8 mouse cellular contexts compared by ENCODE assay signal in the genomic region with DNA sequence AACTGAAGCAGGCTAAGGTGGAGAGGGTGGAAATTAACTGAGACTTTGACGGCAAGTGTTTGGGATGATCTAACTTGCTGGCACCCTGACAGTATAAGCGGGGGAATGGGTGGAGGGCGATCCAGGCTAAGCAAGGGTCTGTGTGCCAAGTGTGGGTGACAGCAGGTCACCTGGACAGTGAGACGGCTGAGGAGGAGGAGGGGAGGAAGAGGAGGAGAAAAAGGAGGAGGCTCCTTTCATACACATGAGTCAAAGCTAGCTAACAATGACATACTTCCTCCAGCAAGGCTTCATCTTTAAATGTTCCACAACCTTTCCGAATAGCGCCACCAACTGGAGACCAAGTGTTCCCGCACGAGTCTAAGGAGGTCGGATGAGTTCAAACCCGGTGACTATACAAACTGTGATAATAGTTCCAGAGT. TPM values are rescaled to one million over a fixed set of nuclear protein-coding genes. Genes with fewer than 3 reads are reported as not detected.
A peak's percentile ranks its signal among the peaks of the same experiment; 100 is the strongest.
DNase-seq lines count a peak whose midpoint lies in the region; ATAC-seq and TF ChIP-seq lines count a peak whose summit lies in the region.

No protein-coding gene starts in this region.

- intact Hi-C loops in heart, postnatal 36 days (cut with DNase I): loop anchor here (5.0 kb wide), 2 partner anchors 41 to 246 kb away; no protein-coding TSS in a partner anchor

- 29% methylated on average over 10 of the region's 10 CpGs for WGBS in olfactory bulb, adult 2 months
- 26% methylated on average over 10 of the region's 10 CpGs for WGBS in forebrain, embryonic 15.5 days

- no peaks in the 10 kb centered on the region for H3K27me3 ChIP-seq in forebrain, embryonic 15.5 days

- DNase-seq in urinary bladder, postnatal 25 days (ENCODE audit: low spot score): peak; percentile 64
- DNase-seq in urinary bladder, adult 18-20 months (ENCODE audit: low spot score in 2 of 2): no peak
- DNase-seq in adrenal gland, adult 18-20 months (ENCODE audit: low spot score in 2 of 2): peak; percentile 51 to 53
- DNase-seq in embryo, embryonic 10.5 days (ENCODE audit: low spot score): peak; percentile 80
- peak; percentile 52 to 57 for DNase-seq in heart, postnatal 36 days
- peak; percentile 62 for DNase-seq in liver

- H3K9ac ChIP-seq in forebrain, embryonic 15.5 days (replicated peaks): no peak overlapping the region

- no peak for TF ChIP-seq POLR2A in olfactory bulb, adult 2 months (IDR thresholded peaks at IDR 0.05; ENCODE audit: insufficient read depth, low read depth, low read length)

- no peak overlapping the region for H3K27ac ChIP-seq in olfactory bulb, adult 2 months (ENCODE audit: insufficient read depth, low read depth, low read length)
- no peak overlapping the region for H3K27ac ChIP-seq in forebrain, embryonic 15.5 days (replicated peaks)

- peaks cover 1% of the 10 kb centered on the region; the same call in 1 of the 2 replicates for H3K36me3 ChIP-seq in forebrain, embryonic 15.5 days

- TF ChIP-seq CTCF in olfactory bulb, adult 2 months (IDR thresholded peaks at IDR 0.05; ENCODE audit: insufficient read depth, low read depth, low read length): no peak

- no peak overlapping the region for H3K4me2 ChIP-seq in forebrain, embryonic 15.5 days (replicated peaks)

- H3K9me3 ChIP-seq in forebrain, embryonic 15.5 days: no peaks in the 10 kb centered on the region

- H3K4me3 ChIP-seq in olfactory bulb, adult 2 months (ENCODE audit: insufficient read depth, low read depth, low read length): 0 out of 2 replicates have a peak overlapping the region, but pooled peaks have one; percentile 3
- H3K4me3 ChIP-seq in forebrain, embryonic 15.5 days: no peak overlapping the region

- ATAC-seq in forebrain, embryonic 15.5 days (replicated peaks): no peak

- H3K4me1 ChIP-seq in olfactory bulb, adult 2 months (ENCODE audit: control insufficient read depth, insufficient read depth, low read length): no peaks in the 10 kb centered on the region
- no peaks in the 10 kb centered on the region for H3K4me1 ChIP-seq in forebrain, embryonic 15.5 days

RNA-seq across cellular contexts. Expression of gene Tmem231, which starts 10.3 kb away (rescaled TPM):
- 1 to 10 TPM; 5.3 to 5.7 TPM for total RNA-seq in adrenal gland, adult 18-20 months (2021)
- 1 to 10 TPM; 1.3 to 2.6 TPM for total RNA-seq in heart, postnatal 36 days (2021)
- not detected in 2 replicates for polyA plus RNA-seq in olfactory bulb, adult 2 months (2012; ENCODE audit: insufficient read depth, insufficient read length, low replicate concordance, missing spikeins)
- polyA plus RNA-seq in forebrain, embryonic 15.5 days (2015; fragmentation: Nextera tagmentation; extraction: Ambion mirVana): 14.6 and 16.6 TPM in 2 replicates

RNA-seq across cellular contexts. Expression of gene Chst5, which starts 13.1 kb away (rescaled TPM):
- total RNA-seq in adrenal gland, adult 18-20 months (2021): not detected
- not detected for total RNA-seq in heart, postnatal 36 days (2021)
- not detected in 2 replicates for polyA plus RNA-seq in olfactory bulb, adult 2 months (2012; ENCODE audit: insufficient read depth, insufficient read length, low replicate concordance, missing spikeins)
- polyA plus RNA-seq in forebrain, embryonic 15.5 days (2015; fragmentation: Nextera tagmentation; extraction: Ambion mirVana): 2.7 and 2.8 TPM in 2 replicates

RNA-seq across cellular contexts. Expression of gene Gabarapl2, which starts 17.1 kb away (rescaled TPM):
- total RNA-seq in adrenal gland, adult 18-20 months (2021): 100 to 1,000 TPM; 156 to 173 TPM
- 100 to 1,000 TPM; 128 to 138 TPM for total RNA-seq in heart, postnatal 36 days (2021)
- polyA plus RNA-seq in olfactory bulb, adult 2 months (2012; ENCODE audit: insufficient read depth, insufficient read length, low replicate concordance, missing spikeins): not detected in 2 replicates
- polyA plus RNA-seq in forebrain, embryonic 15.5 days (2015; fragmentation: Nextera tagmentation; extraction: Ambion mirVana): 483 and 504 TPM in 2 replicates

RNA-seq across cellular contexts. Expression of gene Tmem170, which starts 46.8 kb away (rescaled TPM):
- total RNA-seq in adrenal gland, adult 18-20 months (2021): 1 to 10 TPM; 5.6 to 6.6 TPM
- 1 to 10 TPM; 3.0 to 3.2 TPM for total RNA-seq in heart, postnatal 36 days (2021)
- not detected in 2 replicates for polyA plus RNA-seq in olfactory bulb, adult 2 months (2012; ENCODE audit: insufficient read depth, insufficient read length, low replicate concordance, missing spikeins)
- polyA plus RNA-seq in forebrain, embryonic 15.5 days (2015; fragmentation: Nextera tagmentation; extraction: Ambion mirVana): 4.2 and 4.3 TPM in 2 replicates

Comparison
In these comparisons a context has a peak if more than half of its experiments do, and no peak if none do; other contexts are left out.
1. DNase-seq: peak in urinary bladder, postnatal 25 days (single experiment), adrenal gland, adult 18-20 months (2 of 2), embryo, embryonic 10.5 days (single experiment), heart, postnatal 36 days (2 of 2) and liver (single experiment); none in urinary bladder, adult 18-20 months (0 of 2).